Mouse (Mus musculus): ENCODE measurements around the gene Tmem218. TPM values are rescaled to one million over a fixed set of nuclear protein-coding genes. Genes with fewer than 3 reads are reported as not detected.
A peak's percentile ranks its signal among the peaks of the same experiment; 100 is the strongest.

Tmem218 gene
- polyA plus RNA-seq, 1 experiment from 2014 or later, result 10.6 TPM

- no peaks in the 10 kb centered on the region for H3K4me1 ChIP-seq (replicated peaks; ENCODE audit: control insufficient read depth, insufficient read depth, low read length)
- ATAC-seq (ENCODE audit: low FRiP score) (no peak), DNase-seq (ENCODE audit: low spot score) (no peak)
- peaks cover 4% of the 10 kb centered on the region; the same call in 1 of the 2 replicates for H3K36me3 ChIP-seq (replicated peaks; ENCODE audit: control insufficient read depth, insufficient read depth)
- H3K9ac ChIP-seq, result no peak overlapping the region
- no peak overlapping the region for H3K4me3 ChIP-seq (replicated peaks; ENCODE audit: low read length)
- no peak overlapping the region for H3K4me2 ChIP-seq (replicated peaks)
- H3K9me3 ChIP-seq (ENCODE audit: control insufficient read depth, low read length), result no peaks in the 10 kb centered on the region
- no peak overlapping the region for H3K27ac ChIP-seq
- H3K27me3 ChIP-seq (ENCODE audit: control insufficient read depth, insufficient read depth, low read length), result no peaks in the 10 kb centered on the region
- 91% methylated on average over 1 of the region's 1 CpGs for WGBS
These were observed 17.6 kb downstream of the Tmem218 start for GRCm38 (mm10) chr9:37225581-37225980.

GRCm38 (mm10) chr9:37229880-37230325 lies 21.9 kb downstream of the Tmem218 start:
- Histone ChIP-seq H3K36me3 (replicated peaks; ENCODE audit: control insufficient read depth, insufficient read depth) (no peaks in the 10 kb centered on the region), H3K4me1 (replicated peaks; ENCODE audit: control insufficient read depth, insufficient read depth, low read length) (no peaks in the 10 kb centered on the region), H3K27me3 (ENCODE audit: control insufficient read depth, insufficient read depth, low read length) (no peaks in the 10 kb centered on the region), H3K27ac (no peak overlapping the region), H3K4me2 (replicated peaks) (no peak overlapping the region), H3K9ac (no peak overlapping the region), H3K4me3 (replicated peaks; ENCODE audit: low read length) (no peak overlapping the region), H3K9me3 (ENCODE audit: control insufficient read depth, low read length) (no peaks in the 10 kb centered on the region)
- WGBS, result 4% methylated on average over 1 of the region's 1 CpGs
- DNase-seq (ENCODE audit: low spot score), result peak; percentile 81
- ATAC-seq (ENCODE audit: low FRiP score), result peak; percentile 89

GRCm38 (mm10) chr9:37230486-37231195 lies 22.6 kb downstream of the Tmem218 start:
- no peak overlapping the region for H3K4me3 ChIP-seq (replicated peaks; ENCODE audit: low read length)
- WGBS, result 94% methylated on average over 9 of the region's 9 CpGs
- H3K4me1 ChIP-seq (replicated peaks; ENCODE audit: control insufficient read depth, insufficient read depth, low read length), result no peaks in the 10 kb centered on the region
- H3K27me3 ChIP-seq (ENCODE audit: control insufficient read depth, insufficient read depth, low read length), result no peaks in the 10 kb centered on the region
- no peak overlapping the region for H3K9ac ChIP-seq
- no peaks in the 10 kb centered on the region for H3K36me3 ChIP-seq (replicated peaks; ENCODE audit: control insufficient read depth, insufficient read depth)
- no peak overlapping the region for H3K4me2 ChIP-seq (replicated peaks)
- ATAC-seq (ENCODE audit: low FRiP score), result no peak
- no peak overlapping the region for H3K27ac ChIP-seq
- DNase-seq (ENCODE audit: low spot score), result no peak
- no peaks in the 10 kb centered on the region for H3K9me3 ChIP-seq (ENCODE audit: control insufficient read depth, low read length)

GRCm38 (mm10) chr9:37232201-37233195 lies 24.5 kb downstream of the Tmem218 start:
- H3K36me3 ChIP-seq (replicated peaks; ENCODE audit: control insufficient read depth, insufficient read depth), result no peaks in the 10 kb centered on the region
- no peak overlapping the region for H3K9ac ChIP-seq
- no peaks in the 10 kb centered on the region for H3K4me1 ChIP-seq (replicated peaks; ENCODE audit: control insufficient read depth, insufficient read depth, low read length)
- H3K4me2 ChIP-seq (replicated peaks), result no peak overlapping the region
- H3K27me3 ChIP-seq (ENCODE audit: control insufficient read depth, insufficient read depth, low read length), result no peaks in the 10 kb centered on the region
- DNase-seq (ENCODE audit: low spot score) (no peak), ATAC-seq (ENCODE audit: low FRiP score) (no peak)
- H3K4me3 ChIP-seq (replicated peaks; ENCODE audit: low read length), result no peak overlapping the region
- WGBS, result 66% methylated on average over 22 of the region's 22 CpGs
- no peak overlapping the region for H3K27ac ChIP-seq
- H3K9me3 ChIP-seq (ENCODE audit: control insufficient read depth, low read length), result no peaks in the 10 kb centered on the region

GRCm38 (mm10) chr9:37235951-37236737 lies 28.1 kb downstream of the Tmem218 start:
- ATAC-seq (ENCODE audit: low FRiP score), result no peak
- H3K9ac ChIP-seq, result no peak overlapping the region
- no peaks in the 10 kb centered on the region for H3K27me3 ChIP-seq (ENCODE audit: control insufficient read depth, insufficient read depth, low read length)
- H3K4me3 ChIP-seq (replicated peaks; ENCODE audit: low read length), result no peak overlapping the region
- no peaks in the 10 kb centered on the region for H3K4me1 ChIP-seq (replicated peaks; ENCODE audit: control insufficient read depth, insufficient read depth, low read length)
- no peaks in the 10 kb centered on the region for H3K36me3 ChIP-seq (replicated peaks; ENCODE audit: control insufficient read depth, insufficient read depth)
- no peaks in the 10 kb centered on the region for H3K9me3 ChIP-seq (ENCODE audit: control insufficient read depth, low read length)
- no peak overlapping the region for H3K27ac ChIP-seq
- DNase-seq (ENCODE audit: low spot score), result no peak
- WGBS, result 74% methylated on average over 4 of the region's 4 CpGs
- H3K4me2 ChIP-seq (replicated peaks), result no peak overlapping the region

GRCm38 (mm10) chr9:37242764-37243163 lies 34.7 kb downstream of the Tmem218 start:
- H3K4me1 ChIP-seq (replicated peaks; ENCODE audit: control insufficient read depth, insufficient read depth, low read length), result no peaks in the 10 kb centered on the region
- no peak overlapping the region for H3K4me2 ChIP-seq (replicated peaks)
- no peaks in the 10 kb centered on the region for H3K36me3 ChIP-seq (replicated peaks; ENCODE audit: control insufficient read depth, insufficient read depth)
- no peak overlapping the region for H3K27ac ChIP-seq
- WGBS, result 91% methylated on average over 3 of the region's 3 CpGs
- no peaks in the 10 kb centered on the region for H3K9me3 ChIP-seq (ENCODE audit: control insufficient read depth, low read length)
- ATAC-seq (ENCODE audit: low FRiP score) (no peak), DNase-seq (ENCODE audit: low spot score) (no peak)
- no peaks in the 10 kb centered on the region for H3K27me3 ChIP-seq (ENCODE audit: control insufficient read depth, insufficient read depth, low read length)
- no peak overlapping the region for H3K9ac ChIP-seq
- H3K4me3 ChIP-seq (replicated peaks; ENCODE audit: low read length), result no peak overlapping the region

- Histone ChIP-seq H3K27me3 (ENCODE audit: control insufficient read depth, insufficient read depth, low read length) (no peaks in the 10 kb centered on the region), H3K9me3 (ENCODE audit: control insufficient read depth, low read length) (no peaks in the 10 kb centered on the region), H3K36me3 (replicated peaks; ENCODE audit: control insufficient read depth, insufficient read depth) (no peaks in the 10 kb centered on the region), H3K4me2 (replicated peaks) (no peak overlapping the region), H3K4me1 (replicated peaks; ENCODE audit: control insufficient read depth, insufficient read depth, low read length) (no peaks in the 10 kb centered on the region), H3K9ac (no peak overlapping the region), H3K27ac (no peak overlapping the region), H3K4me3 (replicated peaks; ENCODE audit: low read length) (no peak overlapping the region)
- 100% methylated on average over 1 of the region's 1 CpGs for WGBS
- peak; percentile 4; the same call in 1 of the 2 replicates for ATAC-seq (ENCODE audit: low FRiP score)
- DNase-seq (ENCODE audit: low spot score), result no peak
These were observed 36.6 kb downstream of the Tmem218 start for GRCm38 (mm10) chr9:37244600-37244999.

GRCm38 (mm10) chr9:37245404-37245803 lies 37.4 kb downstream of the Tmem218 start:
- Histone ChIP-seq H3K9me3 (ENCODE audit: control insufficient read depth, low read length) (no peaks in the 10 kb centered on the region), H3K4me1 (replicated peaks; ENCODE audit: control insufficient read depth, insufficient read depth, low read length) (no peaks in the 10 kb centered on the region), H3K4me3 (replicated peaks; ENCODE audit: low read length) (no peak overlapping the region), H3K36me3 (replicated peaks; ENCODE audit: control insufficient read depth, insufficient read depth) (no peaks in the 10 kb centered on the region), H3K9ac (no peak overlapping the region), H3K27ac (no peak overlapping the region), H3K27me3 (ENCODE audit: control insufficient read depth, insufficient read depth, low read length) (no peaks in the 10 kb centered on the region), H3K4me2 (replicated peaks) (no peak overlapping the region)
- DNase-seq (ENCODE audit: low spot score) (no peak), ATAC-seq (ENCODE audit: low FRiP score) (no peak)
- WGBS, result 75% methylated on average over 2 of the region's 2 CpGs

- no peak for ATAC-seq (ENCODE audit: low FRiP score)
These were observed 37.8 kb downstream of the Tmem218 start for GRCm38 (mm10) chr9:37245810-37246209.

More at GRCm38 (mm10) chr9:37245810-37246209, 37.8 kb downstream of the Tmem218 start:
- Histone ChIP-seq H3K36me3 (replicated peaks; ENCODE audit: control insufficient read depth, insufficient read depth) (no peaks in the 10 kb centered on the region), H3K4me2 (replicated peaks) (no peak overlapping the region), H3K27ac (no peak overlapping the region), H3K9me3 (ENCODE audit: control insufficient read depth, low read length) (no peaks in the 10 kb centered on the region), H3K4me3 (replicated peaks; ENCODE audit: low read length) (no peak overlapping the region), H3K4me1 (replicated peaks; ENCODE audit: control insufficient read depth, insufficient read depth, low read length) (no peaks in the 10 kb centered on the region), H3K9ac (no peak overlapping the region), H3K27me3 (ENCODE audit: control insufficient read depth, insufficient read depth, low read length) (no peaks in the 10 kb centered on the region)
- WGBS, result 94% methylated on average over 1 of the region's 1 CpGs
- DNase-seq (ENCODE audit: low spot score), result no peak
